Mouse (Mus musculus): Measurements from ENCODE around the gene Ibtk. TPM values are rescaled to one million over a fixed set of nuclear protein-coding genes. Genes with fewer than 3 reads are reported as not detected.

Ibtk gene
- polyA plus RNA-seq, 1 experiment from 2014 or later: 44.8 TPM

DNA sequence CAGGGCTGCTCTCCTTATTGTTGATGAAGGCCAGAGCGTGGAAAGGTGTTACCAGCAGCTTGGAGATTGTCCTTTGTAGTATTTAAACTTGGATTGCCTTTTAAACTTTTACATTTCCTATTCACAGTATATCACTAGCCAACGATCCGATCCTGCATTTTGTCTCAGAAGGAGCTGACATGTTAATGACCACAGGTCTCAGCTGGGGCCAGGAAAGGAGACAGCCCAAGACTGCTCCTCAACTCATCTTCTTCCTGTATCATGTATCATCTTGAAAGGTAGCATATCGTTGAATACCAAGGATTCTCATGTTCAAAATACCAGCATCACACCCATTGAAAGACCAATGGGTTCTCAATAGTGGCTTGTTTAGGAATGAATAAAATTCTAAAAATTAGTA is 21.2 kb upstream of the Ibtk start:
- no peak for TF ChIP-seq CTCF (IDR thresholded peaks at IDR 0.05; ENCODE audit: low read depth)
- H3K4me2 ChIP-seq: no peak overlapping the region
- no peak overlapping the region for H3K27ac ChIP-seq (ENCODE audit: low read depth)
- DNase-seq: no peak
- no peak for ATAC-seq (ENCODE audit: insufficient read depth)
- no peak overlapping the region for H3K4me3 ChIP-seq (ENCODE audit: low read depth, low read length)
- 72% methylated on average over 4 of the region's 4 CpGs for WGBS
- no peaks in the 10 kb centered on the region for H3K9me3 ChIP-seq (ENCODE audit: low read depth, low read length)
- no peaks in the 10 kb centered on the region for H3K36me3 ChIP-seq (ENCODE audit: insufficient read depth)
- no peak overlapping the region for H3K9ac ChIP-seq
- H3K4me1 ChIP-seq (ENCODE audit: insufficient read depth): no peaks in the 10 kb centered on the region
- H3K27me3 ChIP-seq (ENCODE audit: insufficient read depth, low read length): no peaks in the 10 kb centered on the region

- Histone ChIP-seq H3K27me3 (ENCODE audit: insufficient read depth, low read length) (no peaks in the 10 kb centered on the region), H3K4me2 (no peak overlapping the region), H3K27ac (ENCODE audit: low read depth) (no peak overlapping the region), H3K4me1 (ENCODE audit: insufficient read depth) (no peaks in the 10 kb centered on the region), H3K9ac (no peak overlapping the region), H3K4me3 (ENCODE audit: low read depth, low read length) (no peak overlapping the region), H3K9me3 (ENCODE audit: low read depth, low read length) (no peaks in the 10 kb centered on the region), H3K36me3 (ENCODE audit: insufficient read depth) (no peaks in the 10 kb centered on the region)
- WGBS: 27% methylated on average over 12 of the region's 12 CpGs
- no peak for TF ChIP-seq CTCF (IDR thresholded peaks at IDR 0.05; ENCODE audit: low read depth)
- ATAC-seq (ENCODE audit: insufficient read depth) (peak; percentile 65; the same call in 1 of the 2 replicates), DNase-seq (peak; percentile 37)
Observed at GRCm38 (mm10) chr9:85769057-85769789, 20.1 kb upstream of the Ibtk start.

- no peak for TF ChIP-seq CTCF (IDR thresholded peaks at IDR 0.05; ENCODE audit: low read depth)
- ATAC-seq (ENCODE audit: insufficient read depth) (no peak), DNase-seq (no peak)
- WGBS: 74% methylated on average over 2 of the region's 2 CpGs
- Histone ChIP-seq H3K4me3 (ENCODE audit: low read depth, low read length) (no peak overlapping the region), H3K9ac (no peak overlapping the region), H3K27me3 (ENCODE audit: insufficient read depth, low read length) (no peaks in the 10 kb centered on the region), H3K27ac (ENCODE audit: low read depth) (no peak overlapping the region), H3K4me1 (ENCODE audit: insufficient read depth) (no peaks in the 10 kb centered on the region), H3K4me2 (no peak overlapping the region), H3K9me3 (ENCODE audit: low read depth, low read length) (no peaks in the 10 kb centered on the region), H3K36me3 (ENCODE audit: insufficient read depth) (no peaks in the 10 kb centered on the region)
Observed at GRCm38 (mm10) chr9:85767255-85767654, 18.1 kb upstream of the Ibtk start.

DNA sequence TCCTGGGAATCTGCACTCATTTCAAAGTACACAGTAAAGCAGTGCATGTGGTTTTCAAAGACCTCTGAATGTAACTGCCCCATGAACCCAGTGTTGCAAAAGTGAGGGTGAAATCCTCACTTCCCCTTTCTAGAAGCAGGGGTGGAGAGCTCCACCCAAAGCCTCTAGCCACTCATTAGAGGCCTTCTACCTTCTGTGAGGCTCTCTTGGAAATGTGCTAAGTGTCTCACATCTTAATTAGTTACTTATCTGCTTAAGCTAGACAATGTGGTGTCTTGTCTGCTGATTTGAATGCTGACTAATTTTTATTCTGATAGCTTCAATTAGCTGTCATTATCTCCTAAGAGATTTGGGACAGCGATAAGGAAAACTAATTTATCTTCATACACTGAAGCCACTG is 13.3 kb upstream of the Ibtk start:
- Histone ChIP-seq H3K4me3 (ENCODE audit: low read depth, low read length) (no peak overlapping the region), H3K4me1 (ENCODE audit: insufficient read depth) (no peaks in the 10 kb centered on the region), H3K9me3 (ENCODE audit: low read depth, low read length) (no peaks in the 10 kb centered on the region), H3K36me3 (ENCODE audit: insufficient read depth) (no peaks in the 10 kb centered on the region), H3K4me2 (no peak overlapping the region), H3K27ac (ENCODE audit: low read depth) (no peak overlapping the region), H3K27me3 (ENCODE audit: insufficient read depth, low read length) (no peaks in the 10 kb centered on the region), H3K9ac (no peak overlapping the region)
- no peak for DNase-seq
- no peak for TF ChIP-seq CTCF (IDR thresholded peaks at IDR 0.05; ENCODE audit: low read depth)
- no peak for ATAC-seq (ENCODE audit: insufficient read depth)
- WGBS: 92% methylated on average over 1 of the region's 1 CpGs

DNA sequence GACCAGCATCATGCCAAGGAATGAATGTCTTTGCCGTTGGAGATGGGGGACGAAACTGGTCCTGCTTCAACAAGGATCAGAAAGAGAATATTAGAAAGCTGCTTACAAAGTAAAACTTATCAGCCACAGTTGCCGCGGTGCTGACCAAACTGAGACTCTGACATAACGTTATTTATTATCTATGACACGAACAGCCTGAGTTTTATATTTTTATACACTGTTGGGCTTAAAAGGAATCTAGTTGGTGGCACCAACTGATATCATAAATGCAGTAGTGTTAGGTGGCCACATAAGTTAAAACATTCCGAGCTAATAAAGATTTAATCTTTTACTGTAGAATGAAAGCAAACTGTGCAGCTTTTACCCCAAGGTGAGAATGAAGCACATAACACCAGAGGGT is 1.7 kb upstream of the Ibtk start:
- Histone ChIP-seq H3K4me1 (ENCODE audit: insufficient read depth) (peaks cover 4% of the 10 kb centered on the region; the same call in 1 of the 2 replicates), H3K9me3 (ENCODE audit: low read depth, low read length) (no peaks in the 10 kb centered on the region), H3K4me3 (ENCODE audit: low read depth, low read length) (no peak overlapping the region), H3K4me2 (no peak overlapping the region), H3K27ac (ENCODE audit: low read depth) (no peak overlapping the region), H3K27me3 (ENCODE audit: insufficient read depth, low read length) (no peaks in the 10 kb centered on the region), H3K36me3 (ENCODE audit: insufficient read depth) (0 out of 2 replicates have a peak, but pooled peaks cover 2% of the 10 kb centered on the region), H3K9ac (no peak overlapping the region)
- WGBS: 76% methylated on average over 7 of the region's 7 CpGs
- TF ChIP-seq CTCF (IDR thresholded peaks at IDR 0.05; ENCODE audit: low read depth): no peak
- DNase-seq: no peak
- ATAC-seq (ENCODE audit: insufficient read depth): no peak

DNA sequence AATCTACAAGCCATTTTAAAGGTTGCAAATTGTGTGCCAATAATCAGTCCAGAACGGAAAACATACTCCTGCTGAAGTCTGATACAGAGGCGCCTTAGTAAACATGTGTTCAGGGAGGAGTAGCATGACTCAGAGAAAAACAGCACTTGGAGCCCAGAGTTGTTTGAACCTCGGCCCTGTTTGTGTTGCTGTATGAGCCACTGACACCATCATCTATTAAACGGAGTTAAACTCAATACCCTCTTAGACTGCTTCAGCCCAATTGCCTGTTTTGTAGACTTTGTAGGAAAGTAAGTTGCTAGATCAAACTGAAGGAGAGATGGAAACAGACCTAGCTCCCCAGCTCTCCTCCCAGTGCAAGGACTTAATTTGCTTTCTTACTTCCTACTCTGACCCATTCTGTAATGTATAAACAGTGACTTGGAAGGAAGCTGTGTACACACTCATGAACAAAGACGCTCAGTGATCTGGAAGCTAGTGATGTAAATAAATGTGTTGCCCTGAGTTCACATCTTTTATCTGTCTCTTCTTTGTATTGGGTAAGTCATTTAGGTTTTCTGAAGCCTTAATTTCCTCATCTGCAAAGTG is 882 bp upstream of the Ibtk start:
- peaks cover 4% of the 10 kb centered on the region; the same call in 1 of the 2 replicates for H3K4me1 ChIP-seq (ENCODE audit: insufficient read depth)
- no peaks in the 10 kb centered on the region for H3K27me3 ChIP-seq (ENCODE audit: insufficient read depth, low read length)
- peak; percentile 22 for ATAC-seq (ENCODE audit: insufficient read depth)
- H3K9me3 ChIP-seq (ENCODE audit: low read depth, low read length): no peaks in the 10 kb centered on the region
- H3K4me3 ChIP-seq (ENCODE audit: low read depth, low read length): peak overlapping the region; percentile 92
- TF ChIP-seq CTCF (IDR thresholded peaks at IDR 0.05; ENCODE audit: low read depth): no peak
- peak; percentile 64 for DNase-seq
- peak overlapping the region; percentile 99 for H3K27ac ChIP-seq (ENCODE audit: low read depth)
- H3K9ac ChIP-seq: peak overlapping the region; percentile 99
- H3K4me2 ChIP-seq: peak overlapping the region; percentile 75
- H3K36me3 ChIP-seq (ENCODE audit: insufficient read depth): 0 out of 2 replicates have a peak, but pooled peaks cover 4% of the 10 kb centered on the region
- WGBS: 11% methylated on average over 5 of the region's 5 CpGs

Measured in lung, embryonic 14.5 days (tissue).